Mouse (Mus musculus) midbrain, embryonic 15.5 days (tissue): ENCODE measurements at regions not wholly inside any gene's neighbourhood (a gene's known extent, or its start where the extent isn't known, plus 50 kb on each side); places are given as distances from the start of the nearest gene placed in this dataset. TPM values are rescaled to one million over a fixed set of nuclear protein-coding genes. Genes with fewer than 3 reads are reported as not detected.

Experiments
- ATAC-seq: fragments of 200-750 bp; cut with Nextera tagmentation; replicated peaks from 2 replicates; pipeline ENCODE4 v1.8.0; 2017; ENCODE audit warnings: moderate TSS enrichment
- H3K27ac ChIP-seq: fragments of 300-500 bp; sonication (generic); 2 replicates; pipeline ENCODE4 v1.5.1; 2015; ENCODE audit warnings: mild to moderate bottlenecking, inconsistent platforms
- H3K27me3 ChIP-seq: fragments of 300-500 bp; sonication (generic); replicated peaks from 2 replicates; pipeline ENCODE4 v1.6.1; 2015; ENCODE audit warnings: inconsistent platforms
- H3K36me3 ChIP-seq: fragments of 300-500 bp; sonication (generic); replicated peaks from 2 replicates; pipeline ENCODE4 v1.6.1; 2015; ENCODE audit warnings: inconsistent platforms
- H3K4me1 ChIP-seq: fragments of 300-500 bp; sonication (generic); 2 replicates; pipeline ENCODE4 v1.6.1; 2015; ENCODE audit warnings: inconsistent platforms
- H3K4me2 ChIP-seq: fragments of 300-500 bp; sonication (generic); 2 replicates; pipeline ENCODE4 v1.6.1; 2015; ENCODE audit warnings: inconsistent platforms, mild to moderate bottlenecking, moderate library complexity
- H3K4me3 ChIP-seq: fragments of 300-500 bp; sonication (generic); 2 replicates; pipeline ENCODE4 v1.5.1; 2015; ENCODE audit warnings: mild to moderate bottlenecking, inconsistent platforms
- H3K9ac ChIP-seq: fragments of 300-500 bp; sonication (generic); 2 replicates; pipeline ENCODE4 v1.6.1; 2015; ENCODE audit warnings: mild to moderate bottlenecking, inconsistent platforms
- H3K9me3 ChIP-seq: fragments of 300-500 bp; sonication (generic); 2 replicates; pipeline ENCODE4 v1.6.1; 2016; ENCODE audit warnings: inconsistent platforms
- WGBS: fragments of 180-500 bp; shearing (Covaris S2); methylation state at CpG from one replicate; pipeline ENCODE4 v1.1.7; 2015; ENCODE audit warnings: mixed read lengths; 5-methylcytosine and 5-hydroxymethylcytosine counted together
- microRNA-seq: library from miRNA; unstranded; fragments of <30 nt; microRNA quantifications from one replicate; pipeline ENCODE4, GENCODE M21; 2016

DNA sequence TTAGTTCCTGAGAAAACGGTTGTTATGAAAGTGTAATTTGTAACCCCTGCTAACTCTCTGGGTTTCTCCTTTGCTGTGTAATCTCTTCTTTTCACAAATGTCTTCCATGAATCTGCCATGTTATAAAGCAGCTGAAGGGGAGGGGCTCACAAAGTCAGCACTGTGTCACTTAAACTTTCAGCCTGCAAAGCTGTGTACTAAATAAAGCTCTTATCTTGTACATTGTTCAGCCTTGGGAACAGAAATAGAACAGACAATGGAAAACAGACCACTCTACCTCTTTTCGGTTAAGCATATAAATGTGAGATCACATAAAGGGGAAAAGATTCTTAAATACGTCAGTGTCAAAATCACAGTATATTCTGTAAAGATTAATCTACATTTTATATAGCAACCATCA, 573.9 kb downstream of the Plxdc2 start:
- Histone ChIP-seq H3K9me3 (no peaks in the 10 kb centered on the region), H3K4me1 (no peaks in the 10 kb centered on the region), H3K27ac (no peak overlapping the region), H3K4me2 (no peak overlapping the region), H3K4me3 (no peak overlapping the region), H3K9ac (no peak overlapping the region), H3K36me3 (no peaks in the 10 kb centered on the region), H3K27me3 (no peaks in the 10 kb centered on the region)
- 83% methylated on average over 3 of the region's 3 CpGs for WGBS
- ATAC-seq = no peak

DNA sequence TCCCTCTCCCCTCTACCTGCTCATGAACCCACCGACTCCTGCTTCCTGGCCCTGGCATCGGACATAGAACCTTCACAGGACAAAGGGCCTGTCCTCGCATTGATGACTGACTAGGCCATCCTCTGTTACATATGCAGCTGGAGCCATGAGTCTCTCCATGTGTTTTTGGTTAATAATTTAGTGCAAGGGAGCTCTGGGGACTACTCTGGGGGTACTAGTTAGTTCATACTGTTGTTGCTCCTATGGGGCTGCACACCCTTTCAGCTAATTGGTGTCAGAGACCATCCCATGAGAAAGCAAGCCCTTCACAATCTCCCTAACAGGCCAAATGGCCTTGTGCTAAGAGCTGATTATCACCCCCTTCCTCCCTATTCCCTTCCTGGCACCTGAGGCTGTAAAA, 603.3 kb downstream of the Plxdc2 start:
- no peak for ATAC-seq

DNA sequence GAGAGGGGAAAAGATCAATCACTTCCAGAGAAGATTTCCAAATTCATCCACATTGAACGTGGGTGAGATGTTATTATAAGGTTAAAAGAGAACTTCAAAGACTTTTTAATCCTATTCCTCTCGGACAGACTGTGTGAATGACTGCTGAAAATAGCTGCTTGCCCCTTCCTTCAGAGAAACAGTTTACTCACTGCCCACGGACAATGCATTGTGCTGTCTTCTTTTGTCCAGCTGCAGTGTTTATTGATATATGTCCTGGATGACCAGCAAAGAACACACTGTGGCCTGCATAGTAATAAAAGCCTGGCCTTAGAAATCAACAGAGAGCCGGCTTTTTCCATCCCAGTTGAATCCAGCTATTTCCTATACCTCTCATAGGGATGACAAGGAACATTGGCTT, 621.3 kb downstream of the Plxdc2 start:
- Histone ChIP-seq H3K4me1 (no peaks in the 10 kb centered on the region), H3K9ac (no peak overlapping the region), H3K9me3 (no peaks in the 10 kb centered on the region), H3K36me3 (no peaks in the 10 kb centered on the region), H3K4me3 (no peak overlapping the region), H3K4me2 (no peak overlapping the region), H3K27me3 (no peaks in the 10 kb centered on the region), H3K27ac (no peak overlapping the region)
- ATAC-seq = no peak
- 2% methylated on average over 4 of the region's 4 CpGs for WGBS

More for the DNA sequence above, 603.3 kb downstream of the Plxdc2 start:
- H3K4me1 ChIP-seq = no peaks in the 10 kb centered on the region
- no peak overlapping the region for H3K4me3 ChIP-seq
- H3K27me3 ChIP-seq = no peaks in the 10 kb centered on the region
- H3K36me3 ChIP-seq = no peaks in the 10 kb centered on the region
- no peaks in the 10 kb centered on the region for H3K9me3 ChIP-seq
- no peak overlapping the region for H3K4me2 ChIP-seq
- H3K27ac ChIP-seq = no peak overlapping the region
- 96% methylated on average over 3 of the region's 3 CpGs for WGBS
- no peak overlapping the region for H3K9ac ChIP-seq

DNA sequence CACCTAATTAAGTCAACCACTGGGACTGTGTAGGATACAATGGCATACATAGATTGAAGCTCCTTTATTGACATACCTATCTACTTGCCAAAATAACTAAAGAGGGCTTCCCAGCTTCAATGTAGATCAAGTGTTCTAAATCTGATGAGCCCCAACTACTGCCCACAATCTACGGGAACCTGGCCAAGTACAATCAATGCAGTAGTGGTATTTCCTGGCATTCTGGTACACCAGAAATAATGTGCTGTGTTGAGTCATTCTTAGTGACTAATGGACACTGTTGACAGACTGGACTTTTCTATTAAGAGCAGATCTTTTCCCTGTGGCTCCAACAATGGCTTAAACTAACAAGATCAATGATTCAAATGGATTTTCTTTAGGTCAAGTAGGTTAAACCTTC, 626.7 kb downstream of the Plxdc2 start:
- ATAC-seq = no peak
- WGBS = 89% methylated on average over 1 of the region's 1 CpGs
- no peak overlapping the region for H3K9ac ChIP-seq

DNA sequence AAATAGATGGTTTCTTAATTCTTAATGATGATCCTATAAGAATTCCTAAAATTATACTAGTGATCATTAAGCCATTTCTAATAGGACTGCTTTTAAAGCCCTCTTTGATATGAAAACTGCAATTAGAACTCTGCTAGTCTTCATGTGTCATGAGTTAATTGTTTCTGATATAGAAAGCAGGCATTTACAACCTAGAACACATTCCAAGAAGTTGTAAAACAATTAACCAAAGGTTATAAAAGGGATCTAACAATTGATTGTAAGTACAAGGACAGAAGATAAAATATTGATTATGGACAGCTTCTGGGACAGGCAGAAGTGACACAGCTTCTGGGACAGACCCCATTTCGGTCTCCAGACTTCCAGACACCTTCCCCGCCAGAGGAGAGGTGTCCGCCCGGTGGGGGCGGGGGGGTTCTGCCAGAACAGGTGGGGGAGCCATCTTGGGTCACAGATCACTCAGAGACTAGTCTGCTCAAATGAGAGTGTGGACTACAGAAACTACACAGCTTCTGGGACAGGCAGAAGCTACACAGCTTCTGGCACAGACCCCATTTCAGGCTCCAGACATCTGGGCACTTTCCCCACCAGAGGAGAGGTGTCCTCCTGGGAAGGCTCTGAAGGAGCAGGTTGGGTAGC, 627.6 kb downstream of the Plxdc2 start:
- Histone ChIP-seq H3K4me1 (no peaks in the 10 kb centered on the region), H3K9ac (no peak overlapping the region), H3K36me3 (no peaks in the 10 kb centered on the region), H3K4me3 (no peak overlapping the region), H3K27me3 (no peaks in the 10 kb centered on the region), H3K4me2 (no peak overlapping the region), H3K9me3 (no peaks in the 10 kb centered on the region), H3K27ac (no peak overlapping the region)
- ATAC-seq = no peak
- 91% methylated on average over 5 of the region's 5 CpGs for WGBS

More for the DNA sequence above, 626.7 kb downstream of the Plxdc2 start:
- Histone ChIP-seq H3K4me3 (no peak overlapping the region), H3K9me3 (no peaks in the 10 kb centered on the region), H3K27me3 (no peaks in the 10 kb centered on the region), H3K4me2 (no peak overlapping the region), H3K4me1 (no peaks in the 10 kb centered on the region), H3K36me3 (no peaks in the 10 kb centered on the region), H3K27ac (no peak overlapping the region)

Small RNA genes lying in the stretch of these regions (microRNA-seq; reads per million reads assigned to microRNA genes)
- gene Gm24933 = not detected
